Mouse (Mus musculus) heart, adult 2 months (tissue): ENCODE results near the gene Prex1. TPM values are rescaled to one million over a fixed set of nuclear protein-coding genes. Genes with fewer than 3 reads are reported as not detected.

Experiments
- DNase-seq, 2 experiments: peaks; one replicate each; pipeline ENCODE4 v3.0.0; 2021
- H3K27ac ChIP-seq: fragments of 200-600 bp; 2 replicates; pipeline ENCODE4 v1.8.1; 2022
- H3K27me3 ChIP-seq: fragments of 200-500 bp; 2 replicates; pipeline ENCODE4 v1.6.1; 2012; ENCODE audit warnings: mild to moderate bottlenecking, low read length, inconsistent platforms, mixed read lengths; ENCODE audit not compliant: control insufficient read depth, insufficient read depth
- H3K36me3 ChIP-seq: fragments of 200-500 bp; 2 replicates; pipeline ENCODE4 v1.6.1; 2012; ENCODE audit warnings: low read length, inconsistent platforms; ENCODE audit not compliant: control insufficient read depth, insufficient read depth
- H3K4me1 ChIP-seq: fragments of 200-500 bp; 2 replicates; pipeline ENCODE4 v1.6.1; 2011; ENCODE audit warnings: low read length; ENCODE audit not compliant: control insufficient read depth, insufficient read depth
- H3K4me3 ChIP-seq: fragments of 200-600 bp; 2 replicates; pipeline ENCODE4 v1.8.1; 2022
- H3K79me2 ChIP-seq: fragments of 200-500 bp; replicated peaks from 2 replicates; pipeline ENCODE4 v1.6.1; 2012; ENCODE audit warnings: mild to moderate bottlenecking, inconsistent platforms, low read length, moderate library complexity, mixed read lengths; ENCODE audit not compliant: control insufficient read depth, insufficient read depth
- H3K9ac ChIP-seq: fragments of 200-500 bp; 2 replicates; pipeline ENCODE4 v1.6.1; 2012; ENCODE audit warnings: low read depth, mild to moderate bottlenecking, control low read depth, inconsistent platforms, low read length, mixed read lengths
- CTCF ChIP-seq: fragments of 200-600 bp; IDR thresholded peaks from 2 replicates; pipeline ENCODE4 v1.8.1; 2022; ENCODE audit warnings: antibody characterized with exemption, mild to moderate bottlenecking, moderate library complexity
- EP300 ChIP-seq: fragments of 200-500 bp; IDR thresholded peaks from 2 replicates; pipeline ENCODE4 v1.6.1; 2011; ENCODE audit warnings: low read depth, low read length, control low read depth; ENCODE audit not compliant: insufficient read depth
- POLR2A ChIP-seq: fragments of 200-500 bp; IDR thresholded peaks from 2 replicates; pipeline ENCODE4 v1.6.1; 2011; ENCODE audit warnings: mild to moderate bottlenecking, low read depth, low read length, control low read depth; ENCODE audit not compliant: insufficient read depth
- WGBS: fragments of 180-500 bp; shearing (Covaris S2); methylation state at CpG from one replicate; pipeline ENCODE4 v1.1.7; 2018; 5-methylcytosine and 5-hydroxymethylcytosine counted together
- intact Hi-C: fragments of 180-260 bp; cut with DNase I; formaldehyde crosslinking; loops from one replicate; pipeline ENCODE4 v1.15.1; 2025
- polyA plus RNA-seq: library from polyadenylated mRNA; depleted of rRNA; stranded (reverse); fragments of >200 nt; gene quantifications from 2 replicates; pipeline ENCODE4 v1.2.3, GENCODE M21; 2012
- total RNA-seq, 2 experiments: library from RNA; stranded (reverse); gene quantifications; 2 replicates each; pipeline ENCODE4 v1.2.3; 2021

The Prex1 gene
- total and polyA plus RNA-seq, 3 experiments = 5.2 to 9.8 (median 6.0) TPM

DNA sequence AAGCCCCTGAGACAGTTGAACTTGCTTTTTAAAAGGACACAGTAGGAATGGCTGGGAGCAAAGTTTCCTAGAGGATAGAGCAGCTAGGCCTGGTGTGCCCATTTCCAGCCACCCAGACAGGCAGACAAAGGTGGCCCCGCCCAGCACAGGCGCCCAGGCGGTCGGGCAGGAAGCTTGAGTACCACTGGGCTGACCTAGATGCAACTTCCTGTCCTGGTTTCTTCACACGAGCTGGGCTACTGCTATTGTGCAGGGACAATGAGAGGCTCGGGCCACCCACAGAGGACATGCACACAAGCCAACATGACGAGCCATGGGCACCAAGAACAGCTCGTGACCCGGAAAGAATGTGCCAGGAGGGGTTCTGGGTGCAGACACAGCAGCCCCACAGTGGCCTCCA is 63.2 kb downstream of the Prex1 start:
- Histone ChIP-seq H3K4me3 (no peak overlapping the region), H3K79me2 (no peaks in the 10 kb centered on the region), H3K36me3 (no peaks in the 10 kb centered on the region), H3K27me3 (no peaks in the 10 kb centered on the region), H3K27ac (peak overlapping the region; percentile 52), H3K4me1 (peaks cover 7% of the 10 kb centered on the region), H3K9ac (no peak overlapping the region)
- intact Hi-C loops = no loop called here
- peak; percentile 53 to 76 for DNase-seq
- WGBS = 44% methylated on average over 9 of the region's 9 CpGs
- no peak for TF ChIP-seq EP300
- no peak for TF ChIP-seq CTCF
- no peak for TF ChIP-seq POLR2A

DNA sequence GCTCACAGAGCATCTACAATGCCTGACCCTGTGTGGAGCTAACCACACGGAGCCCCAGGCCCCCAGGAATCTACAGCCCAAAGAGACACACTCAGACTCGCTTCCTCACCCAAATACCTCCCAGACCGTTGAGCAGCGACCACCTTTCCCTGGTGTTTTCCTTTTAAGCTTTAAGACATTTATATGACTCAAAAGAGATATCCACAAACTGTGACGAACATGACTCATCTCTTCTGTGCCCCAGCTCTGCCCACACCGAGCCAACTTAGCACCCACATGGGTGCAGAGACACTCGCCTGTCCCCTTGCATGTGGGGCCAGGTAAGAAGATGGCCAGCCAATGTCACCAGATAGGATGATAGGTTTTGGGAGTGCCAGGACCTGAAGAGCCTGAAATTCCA is 66.4 kb downstream of the Prex1 start:
- 75% methylated on average over 7 of the region's 7 CpGs for WGBS
- Histone ChIP-seq H3K9ac (no peak overlapping the region), H3K4me3 (no peak overlapping the region), H3K27me3 (no peaks in the 10 kb centered on the region), H3K4me1 (peaks cover 7% of the 10 kb centered on the region), H3K79me2 (no peaks in the 10 kb centered on the region), H3K27ac (no peak overlapping the region), H3K36me3 (no peaks in the 10 kb centered on the region)
- intact Hi-C loops = no loop called here
- no peak for TF ChIP-seq POLR2A
- TF ChIP-seq CTCF = no peak
- no peak for TF ChIP-seq EP300
- no peak for DNase-seq

DNA sequence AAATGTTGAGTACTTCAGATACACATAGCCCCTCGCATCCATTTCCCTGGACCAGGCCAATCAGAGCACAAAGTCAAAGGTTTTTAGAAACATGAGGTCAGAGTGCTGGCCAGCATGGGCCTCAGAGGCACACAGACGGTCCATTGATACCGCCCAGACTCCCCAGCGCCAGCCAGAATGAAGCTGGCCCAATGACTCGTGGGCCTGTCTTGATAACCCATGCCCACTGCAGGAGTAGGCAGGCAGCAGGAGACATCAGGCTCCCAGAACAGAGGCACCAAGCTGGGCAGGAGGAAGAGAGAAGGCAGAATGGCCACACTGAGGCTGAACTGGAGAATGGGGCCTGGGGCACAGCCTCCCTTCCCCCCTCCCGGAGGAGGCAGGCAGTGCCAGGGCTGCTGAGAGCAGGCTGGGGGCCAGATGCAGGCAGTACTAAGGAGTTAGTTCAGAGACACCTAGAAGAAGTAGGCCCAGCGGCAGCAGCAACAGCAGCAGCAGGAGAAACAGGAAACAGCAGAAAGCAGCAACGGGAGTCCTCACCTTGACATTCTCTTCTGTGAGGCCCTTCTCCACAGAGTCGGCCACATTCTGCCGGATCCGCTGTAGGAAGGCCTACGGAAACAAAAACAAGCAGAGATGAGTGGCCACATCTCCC is 67.1 kb downstream of the Prex1 start:
- DNase-seq = no peak
- no peak overlapping the region for H3K9ac ChIP-seq
- no peaks in the 10 kb centered on the region for H3K36me3 ChIP-seq
- peaks cover 7% of the 10 kb centered on the region for H3K4me1 ChIP-seq
- no peak overlapping the region for H3K4me3 ChIP-seq
- no peaks in the 10 kb centered on the region for H3K27me3 ChIP-seq
- intact Hi-C loops = no loop called here
- H3K27ac ChIP-seq = no peak overlapping the region
- no peaks in the 10 kb centered on the region for H3K79me2 ChIP-seq
- TF ChIP-seq POLR2A = no peak
- no peak for TF ChIP-seq EP300
- no peak for TF ChIP-seq CTCF
- 72% methylated on average over 12 of the region's 12 CpGs for WGBS

GRCm38 (mm10) chr2:166644816-166645215 is 68.8 kb downstream of the Prex1 start:
- H3K4me3 ChIP-seq = no peak overlapping the region
- H3K27ac ChIP-seq = no peak overlapping the region
- no peak for DNase-seq
- TF ChIP-seq CTCF (no peak), EP300 (no peak), POLR2A (no peak)
- 82% methylated on average over 11 of the region's 11 CpGs for WGBS
- no peaks in the 10 kb centered on the region for H3K79me2 ChIP-seq
- no peaks in the 10 kb centered on the region for H3K4me1 ChIP-seq
- no peaks in the 10 kb centered on the region for H3K27me3 ChIP-seq
- H3K36me3 ChIP-seq = no peaks in the 10 kb centered on the region
- H3K9ac ChIP-seq = no peak overlapping the region
- intact Hi-C loops = no loop called here

- DNase-seq = no peak
- Histone ChIP-seq H3K79me2 (no peaks in the 10 kb centered on the region), H3K9ac (no peak overlapping the region), H3K36me3 (no peaks in the 10 kb centered on the region), H3K27ac (no peak overlapping the region), H3K4me3 (no peak overlapping the region), H3K27me3 (no peaks in the 10 kb centered on the region), H3K4me1 (peaks cover 3% of the 10 kb centered on the region)
- TF ChIP-seq CTCF (no peak), EP300 (no peak), POLR2A (no peak)
- intact Hi-C loops = no loop called here
- 90% methylated on average over 8 of the region's 8 CpGs for WGBS
Observed at GRCm38 (mm10) chr2:166642581-166642987, 71.0 kb downstream of the Prex1 start.

DNA sequence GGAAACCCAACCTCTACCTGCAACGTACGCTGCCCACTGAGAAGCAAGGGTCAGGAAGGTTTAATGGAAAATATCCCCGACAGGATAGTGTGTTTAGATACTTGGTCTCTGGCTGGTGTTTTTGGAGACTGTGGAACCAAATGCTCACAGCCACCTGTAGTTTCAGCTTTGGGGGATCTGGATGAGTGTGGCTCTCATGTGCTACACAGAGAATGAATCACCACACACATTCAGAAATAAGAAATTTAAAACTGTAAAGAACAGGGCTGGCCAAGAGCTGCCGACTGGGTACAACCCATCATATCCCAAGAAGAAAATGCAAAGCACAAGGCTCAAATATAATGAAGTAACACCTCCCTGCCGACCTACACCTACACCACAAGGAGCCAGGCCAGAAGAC is 73.9 kb downstream of the Prex1 start:
- intact Hi-C loops = no loop called here

More for the DNA sequence above, 73.9 kb downstream of the Prex1 start:
- H3K79me2 ChIP-seq = no peaks in the 10 kb centered on the region
- H3K9ac ChIP-seq = no peak overlapping the region
- H3K4me3 ChIP-seq = no peak overlapping the region
- no peak overlapping the region; the same call in 1 of the 2 replicates for H3K27ac ChIP-seq
- TF ChIP-seq EP300 (no peak), CTCF (no peak), POLR2A (no peak)
- no peaks in the 10 kb centered on the region for H3K36me3 ChIP-seq
- peaks cover 3% of the 10 kb centered on the region for H3K4me1 ChIP-seq
- 84% methylated on average over 5 of the region's 5 CpGs for WGBS
- no peaks in the 10 kb centered on the region for H3K27me3 ChIP-seq
- no peak for DNase-seq
